Mouse (Mus musculus): ENCODE results near the gene Rpl9-ps1. TPM values are rescaled to one million over a fixed set of nuclear protein-coding genes. Genes with fewer than 3 reads are reported as not detected.

The Rpl9-ps1 gene
- total and polyA plus RNA-seq, 3 experiments, result 0.26 TPM; not detected in 2

DNA sequence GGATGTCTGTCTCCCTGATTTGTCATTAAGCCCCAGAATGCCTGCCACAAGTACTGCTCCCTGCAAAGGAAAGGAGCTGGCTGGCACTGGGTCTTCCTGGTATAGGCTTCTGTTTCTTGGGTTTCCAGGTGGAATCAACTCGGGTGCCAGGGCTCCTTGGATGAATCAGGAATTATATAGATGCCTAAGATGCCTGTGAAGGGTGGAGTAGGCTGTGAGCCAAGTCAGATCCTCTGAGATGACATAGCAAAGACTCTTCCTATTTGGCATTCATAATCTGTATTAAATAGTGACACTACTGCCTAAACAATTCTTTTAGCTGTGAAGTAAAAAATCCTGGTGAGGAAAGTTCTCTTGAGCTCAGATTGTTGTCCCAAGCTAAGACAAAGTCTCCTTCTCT, 39.0 kb downstream of the Rpl9-ps1 start:
- H3K4me3 ChIP-seq (ENCODE audit: control insufficient read depth in 1 of 2, insufficient read depth in 1 of 2, low read depth in 2 of 2, low read length in 2 of 2), result no peak overlapping the region
- TF ChIP-seq MAZ (IDR thresholded peaks at IDR 0.05; ENCODE audit: low read depth, low read length) (no peak), RCOR1 (IDR thresholded peaks at IDR 0.05; ENCODE audit: low read depth, low read length) (no peak), ELF1 (IDR thresholded peaks at IDR 0.05; ENCODE audit: low read depth, low read length) (no peak), UBTF (IDR thresholded peaks at IDR 0.05; ENCODE audit: borderline replicate concordance, insufficient read depth, low read depth, low read length) (no peak), MXI1 (IDR thresholded peaks at IDR 0.05; ENCODE audit: low read depth, low read length) (no peak), CHD1 (IDR thresholded peaks at IDR 0.05; ENCODE audit: low read depth, low read length) (no peak)
- no peaks in the 10 kb centered on the region for H3K4me1 ChIP-seq (ENCODE audit: control insufficient read depth in 1 of 2, insufficient read depth in 2 of 2, low read length in 2 of 2)
- no peak for DNase-seq (ENCODE audit: low read depth, low spot score)
- no peaks in the 10 kb centered on the region for H3K9me3 ChIP-seq (replicated peaks; ENCODE audit: insufficient read depth, low read length)
- H3K27me3 ChIP-seq (ENCODE audit: control insufficient read depth in 1 of 2, insufficient read depth in 2 of 2, low read length in 2 of 2), result peaks cover 8 to 31% of the 10 kb centered on the region in 2 experiments
- H3K9ac ChIP-seq (ENCODE audit: control insufficient read depth, low read depth, low read length, poor library complexity, severe bottlenecking), result no peak overlapping the region
- no peaks in the 10 kb centered on the region for H3K36me3 ChIP-seq (ENCODE audit: control insufficient read depth in 1 of 2, insufficient read depth in 2 of 2, low read length in 2 of 2)
- no peak overlapping the region for H3K27ac ChIP-seq (ENCODE audit: control insufficient read depth, low read depth, low read length)
- no peaks in the 10 kb centered on the region for H3K79me2 ChIP-seq (ENCODE audit: control insufficient read depth, insufficient read depth, low read length, poor library complexity)

DNA sequence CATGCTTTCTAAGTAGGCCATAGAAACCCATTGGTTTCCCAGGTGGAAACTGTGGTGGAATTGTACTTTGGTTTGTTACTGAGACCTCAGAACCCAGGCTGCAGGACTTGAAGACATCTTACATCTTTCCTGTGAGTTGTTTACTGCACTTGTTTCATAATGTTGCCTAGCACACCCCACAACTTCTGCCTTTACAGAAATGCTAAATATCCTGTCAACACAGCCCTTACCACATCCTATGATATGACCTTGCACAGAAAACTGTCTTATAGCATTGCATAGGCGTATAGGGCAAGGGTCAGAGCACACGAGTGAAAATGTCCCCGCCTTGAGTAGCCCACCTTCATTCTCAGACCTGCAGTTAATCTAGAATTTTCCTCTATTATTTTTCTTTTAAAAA, 39.9 kb downstream of the Rpl9-ps1 start:
- TF ChIP-seq RCOR1 (IDR thresholded peaks at IDR 0.05; ENCODE audit: low read depth, low read length), result no peak
- no peak for TF ChIP-seq GABPA (IDR thresholded peaks at IDR 0.05; ENCODE audit: low read depth, low read length)
- TF ChIP-seq CTCF (IDR thresholded peaks at IDR 0.05 in 2 of 3, conservative IDR thresholded peaks at IDR 0.05 in 1 of 3; ENCODE audit: control insufficient read depth in 1 of 3, insufficient read depth in 1 of 3, low read depth in 2 of 3, low read length in 3 of 3, poor library complexity in 1 of 3, severe bottlenecking in 1 of 3), result no peak
- no peak for TF ChIP-seq TBP (IDR thresholded peaks at IDR 0.05; ENCODE audit: low read depth, low read length)
- no peak for TF ChIP-seq RAD21 (IDR thresholded peaks at IDR 0.05; ENCODE audit: low read depth, low read length)
- TF ChIP-seq CHD2 (IDR thresholded peaks at IDR 0.05; ENCODE audit: low read length), result no peak
- TF ChIP-seq NRF1 (IDR thresholded peaks at IDR 0.05; ENCODE audit: insufficient read depth, low read depth, low read length, poor library complexity, severe bottlenecking), result no peak
- TF ChIP-seq GATA1 (IDR thresholded peaks at IDR 0.05; ENCODE audit: low read depth, low read length), result no peak
- TF ChIP-seq MAZ (IDR thresholded peaks at IDR 0.05; ENCODE audit: low read depth, low read length), result no peak
- no peak for TF ChIP-seq SIN3A (IDR thresholded peaks at IDR 0.05; ENCODE audit: low read length)
- no peak for TF ChIP-seq MAX (IDR thresholded peaks at IDR 0.05; ENCODE audit: low read length)
- no peak for TF ChIP-seq MAFK (IDR thresholded peaks at IDR 0.05; ENCODE audit: borderline replicate concordance, low read depth, low read length)

More for the DNA sequence above, 39.9 kb downstream of the Rpl9-ps1 start:
- H3K79me2 ChIP-seq (ENCODE audit: control insufficient read depth, insufficient read depth, low read length, poor library complexity), result no peaks in the 10 kb centered on the region
- H3K4me3 ChIP-seq (ENCODE audit: control insufficient read depth in 1 of 2, insufficient read depth in 1 of 2, low read depth in 2 of 2, low read length in 2 of 2), result no peak overlapping the region
- H3K27ac ChIP-seq (ENCODE audit: control insufficient read depth, low read depth, low read length), result no peak overlapping the region
- no peaks in the 10 kb centered on the region for H3K36me3 ChIP-seq (ENCODE audit: control insufficient read depth in 1 of 2, insufficient read depth in 2 of 2, low read length in 2 of 2)
- H3K9me3 ChIP-seq (replicated peaks; ENCODE audit: insufficient read depth, low read length), result no peaks in the 10 kb centered on the region
- no peak overlapping the region for H3K9ac ChIP-seq (ENCODE audit: control insufficient read depth, low read depth, low read length, poor library complexity, severe bottlenecking)
- no peak for DNase-seq (ENCODE audit: low read depth, low spot score)
- no peaks in the 10 kb centered on the region for H3K4me1 ChIP-seq (ENCODE audit: control insufficient read depth in 1 of 2, insufficient read depth in 2 of 2, low read length in 2 of 2)
- peaks cover 11 to 33% of the 10 kb centered on the region in 2 experiments for H3K27me3 ChIP-seq (ENCODE audit: control insufficient read depth in 1 of 2, insufficient read depth in 2 of 2, low read length in 2 of 2)

All from MEL (cell line).